ENCODE assay signal across 24 mouse cellular contexts in genomic region chr2:164010496-164010895, GRCm38 (mm10). TPM values are rescaled to one million over a fixed set of nuclear protein-coding genes. Genes with fewer than 3 reads are reported as not detected.
DNase-seq lines count a peak whose midpoint lies in the region; ATAC-seq and TF ChIP-seq lines count a peak whose summit lies in the region.
"Had no signal": no experiment of that assay in that cellular context is flagged by ENCODE, and none has a peak within 500 bp of the region (broad histone marks: within the 10 kb centered on the region; RNA-seq: fewer than 3 reads in every experiment).

No protein-coding gene starts in this region.

- peak; percentile 92 for DNase-seq in heart, adult 11 months
- no peak for DNase-seq in heart, embryonic 10.5 days (ENCODE audit: low spot score)
- DNase-seq in liver, adult 2 months (ENCODE audit: extremely low read depth, low read depth, low spot score), result peak; percentile 64
- no peak for DNase-seq in liver, postnatal 0 days
- DNase-seq: adrenal gland, adult 2 months; adrenal gland, postnatal 10 days; adrenal gland, postnatal 25 days; B cell, adult 2 months; cerebellum, adult 11-12 months; cerebellum, adult 2 months; cerebellum, adult 9-10 months; cerebellum, postnatal 10 days; cerebellum, postnatal 25 days; forebrain, postnatal 0 days had no signal

- peaks cover 45% of the 10 kb centered on the region for H3K36me3 ChIP-seq in heart, embryonic 10.5 days
- H3K36me3 ChIP-seq in liver, adult 2 months (ENCODE audit: control insufficient read depth, insufficient read depth, low read length), result peaks cover 34% of the 10 kb centered on the region
- peaks cover 41% of the 10 kb centered on the region for H3K36me3 ChIP-seq in liver, postnatal 0 days (replicated peaks; ENCODE audit: insufficient read depth, low read length)
- H3K36me3 ChIP-seq in macrophage (ENCODE audit: inconsistent target), result peaks cover 40% of the 10 kb centered on the region

- H3K9me3 ChIP-seq in heart, embryonic 10.5 days, result no peaks in the 10 kb centered on the region
- no peaks in the 10 kb centered on the region for H3K9me3 ChIP-seq in liver, postnatal 0 days (ENCODE audit: low read length)
- H3K9me3 ChIP-seq: embryonic facial prominence, embryonic 10.5 days; embryonic facial prominence, embryonic 12.5 days; forebrain, embryonic 13.5 days; forebrain, embryonic 15.5 days had no signal

- peaks cover 28% of the 10 kb centered on the region for H3K4me1 ChIP-seq in heart, embryonic 10.5 days
- peaks cover 13% of the 10 kb centered on the region for H3K4me1 ChIP-seq in liver, adult 2 months (ENCODE audit: control insufficient read depth, insufficient read depth, low read length)
- H3K4me1 ChIP-seq in liver, postnatal 0 days (ENCODE audit: insufficient read depth), result peaks cover 37% of the 10 kb centered on the region

- no peak overlapping the region for H3K4me3 ChIP-seq in heart, embryonic 10.5 days
- no peak overlapping the region for H3K4me3 ChIP-seq in liver, adult 2 months (ENCODE audit: insufficient read depth, low read depth, low read length)
- no peak overlapping the region for H3K4me3 ChIP-seq in liver, postnatal 0 days (ENCODE audit: low read depth, low read length)
- H3K4me3 ChIP-seq in macrophage (ENCODE audit: inconsistent target), result no peak overlapping the region
- H3K4me3 ChIP-seq: embryonic facial prominence, embryonic 10.5 days; embryonic facial prominence, embryonic 12.5 days; forebrain, embryonic 13.5 days; forebrain, embryonic 15.5 days had no signal

- no peak overlapping the region for H3K9ac ChIP-seq in liver, adult 2 months (ENCODE audit: low read depth, low read length)
- no peak overlapping the region for H3K9ac ChIP-seq in liver, postnatal 0 days (replicated peaks)
- H3K9ac ChIP-seq: embryonic facial prominence, embryonic 12.5 days; forebrain, embryonic 13.5 days; forebrain, embryonic 15.5 days; forebrain, postnatal 0 days had no signal

- TF ChIP-seq POLR2A in liver, adult 2 months (IDR thresholded peaks at IDR 0.05; ENCODE audit: extremely low read depth, insufficient read depth, low read length), result no peak

- TF ChIP-seq EP300 in liver, postnatal 0 days (IDR thresholded peaks at IDR 0.05; ENCODE audit: low read depth), result no peak

- TF ChIP-seq CTCF in liver, adult 2 months (IDR thresholded peaks at IDR 0.05; ENCODE audit: low read depth, low read length), result no peak
- no peak for TF ChIP-seq CTCF in liver, postnatal 0 days (IDR thresholded peaks at IDR 0.05; ENCODE audit: low read depth)

- H3K27me3 ChIP-seq in heart, embryonic 10.5 days (ENCODE audit: insufficient read depth, poor library complexity, severe bottlenecking), result no peaks in the 10 kb centered on the region
- H3K27me3 ChIP-seq in liver, adult 2 months (ENCODE audit: control insufficient read depth, insufficient read depth, low read length), result no peaks in the 10 kb centered on the region
- H3K27me3 ChIP-seq in liver, postnatal 0 days (ENCODE audit: insufficient read depth, low read length), result no peaks in the 10 kb centered on the region
- H3K27me3 ChIP-seq: CH12.LX; embryonic facial prominence, embryonic 12.5 days; forebrain, embryonic 13.5 days; forebrain, embryonic 15.5 days; Patski had no signal

- 90% methylated on average over 5 of the region's 5 CpGs for WGBS in heart, embryonic 10.5 days
- 56% methylated on average over 5 of the region's 5 CpGs for WGBS in liver, adult 2 months
- WGBS in liver, postnatal 0 days (ENCODE audit: insufficient replicate concordance), result 79% methylated on average over 5 of the region's 5 CpGs
- 84% methylated on average over 5 of the region's 5 CpGs for WGBS in macrophage (ENCODE audit: missing documents)

- ATAC-seq in liver, postnatal 0 days, result no peak
- no peak for ATAC-seq in megakaryocyte progenitor cell, adult 5-6 weeks (replicated peaks; ENCODE audit: poor library complexity)
- ATAC-seq: activated CD4-positive, CD25-positive, alpha-beta regulatory T cell, adult 4 months; CD4-positive, CD25-positive, alpha-beta regulatory T cell, adult 4 months; forebrain, embryonic 13.5 days; forebrain, embryonic 15.5 days; forebrain, postnatal 0 days; Patski had no signal

- H3K4me2 ChIP-seq in liver, postnatal 0 days (ENCODE audit: low read depth, low read length), result no peak overlapping the region
- H3K4me2 ChIP-seq: embryonic facial prominence, embryonic 12.5 days; forebrain, embryonic 13.5 days; forebrain, embryonic 15.5 days had no signal

- no peak overlapping the region for H3K27ac ChIP-seq in heart, embryonic 10.5 days
- H3K27ac ChIP-seq in liver, adult 2 months (replicated peaks; ENCODE audit: insufficient read depth, low read depth, low read length), result no peak overlapping the region
- no peak overlapping the region for H3K27ac ChIP-seq in liver, postnatal 0 days (ENCODE audit: low read depth)
- 0 out of 2 replicates have a peak overlapping the region, but pooled peaks have one; percentile 7 for H3K27ac ChIP-seq in macrophage
- H3K27ac ChIP-seq: embryonic facial prominence, embryonic 10.5 days; embryonic facial prominence, embryonic 12.5 days; forebrain, embryonic 13.5 days; forebrain, embryonic 15.5 days had no signal

- peaks cover 22% of the 10 kb centered on the region; the same call in 1 of the 2 replicates for H3K79me2 ChIP-seq in liver, adult 2 months (ENCODE audit: control insufficient read depth, insufficient read depth, low read length)
- H3K79me2 ChIP-seq in macrophage (ENCODE audit: inconsistent target), result peaks cover 86% of the 10 kb centered on the region

RNA-seq across cellular contexts. Expression of gene Pabpc1l, which starts 14.8 kb away (rescaled TPM):
- 0.63 and 1.1 TPM in 2 replicates for polyA plus RNA-seq in heart, embryonic 10.5 days (2016; fragmentation: Nextera tagmentation; extraction: Ambion mirVana)
- total RNA-seq in liver, adult 2 months (2014; rRNA removed), result under 0.01 TPM in 1 of 2 replicates, not detected in the other
- not detected in 2 replicates for polyA plus RNA-seq in liver, adult 2 months (2012; rRNA removed)
- 0.46 and 0.63 TPM in 2 replicates for polyA plus RNA-seq in liver, postnatal 0 days (2015; fragmentation: Nextera tagmentation; extraction: Ambion mirVana)
- total RNA-seq in macrophage (2018; cell fraction: chromatin; rRNA removed), result 1 to 10 TPM in 10 of 26 experiments, under 1 TPM in 6, not detected in 10; 0.37 to 2.8 (median 1.3) TPM
- total RNA-seq in macrophage (2018; cell fraction: cytosol; rRNA removed), result under 1 TPM in 3 of 26 experiments, not detected in 23; 0.05 to 0.55 (median 0.14) TPM
- total RNA-seq in macrophage (2018; cell fraction: nucleus; rRNA removed), result 1 to 10 TPM in 8 of 26 experiments, under 1 TPM in 2, not detected in 16; 0.70 to 3.0 (median 1.1) TPM
- polyA plus RNA-seq in macrophage (2018), result not detected in 3 replicates
- total RNA-seq in megakaryocyte progenitor cell, adult 5-6 weeks (2015), result 1.0 and 2.2 TPM in 2 replicates
- 0.61 and 0.83 TPM in 2 replicates for total RNA-seq in megakaryocyte progenitor cell, adult 5-6 weeks (2017)

RNA-seq across cellular contexts. Expression of gene Ywhab, which starts 15.7 kb away (rescaled TPM):
- 274 and 296 TPM in 2 replicates for polyA plus RNA-seq in heart, embryonic 10.5 days (2016; fragmentation: Nextera tagmentation; extraction: Ambion mirVana)
- 36.3 and 42.6 TPM in 2 replicates for total RNA-seq in liver, adult 2 months (2014; rRNA removed)
- polyA plus RNA-seq in liver, adult 2 months (2012; rRNA removed), result 16.9 and 17.2 TPM in 2 replicates
- polyA plus RNA-seq in liver, postnatal 0 days (2015; fragmentation: Nextera tagmentation; extraction: Ambion mirVana), result 81.1 and 85.8 TPM in 2 replicates
- 10 to 100 TPM; 19.1 to 44.6 (median 27.2) TPM for total RNA-seq in macrophage (2018; cell fraction: chromatin; rRNA removed)
- total RNA-seq in macrophage (2018; cell fraction: cytosol; rRNA removed), result 100 to 1,000 TPM; 154 to 192 (median 177) TPM
- 100 to 1,000 TPM in 1 of 26 experiments, 10 to 100 TPM in 25; 41.5 to 124 (median 70.1) TPM for total RNA-seq in macrophage (2018; cell fraction: nucleus; rRNA removed)
- polyA plus RNA-seq in macrophage (2018), result 157 to 226 TPM (median 174 TPM) in 3 replicates
- 140 and 141 TPM in 2 replicates for total RNA-seq in megakaryocyte progenitor cell, adult 5-6 weeks (2015)
- total RNA-seq in megakaryocyte progenitor cell, adult 5-6 weeks (2017), result 54.8 and 57.9 TPM in 2 replicates

RNA-seq across cellular contexts. Expression of gene Stk4, which starts 59.6 kb away (rescaled TPM):
- polyA plus RNA-seq in heart, embryonic 10.5 days (2016; fragmentation: Nextera tagmentation; extraction: Ambion mirVana), result 20.5 and 23.6 TPM in 2 replicates
- 10.1 and 13.9 TPM in 2 replicates for total RNA-seq in liver, adult 2 months (2014; rRNA removed)
- polyA plus RNA-seq in liver, adult 2 months (2012; rRNA removed), result 4.7 and 6.3 TPM in 2 replicates
- polyA plus RNA-seq in liver, postnatal 0 days (2015; fragmentation: Nextera tagmentation; extraction: Ambion mirVana), result 9.8 and 10.8 TPM in 2 replicates
- total RNA-seq in macrophage (2018; cell fraction: chromatin; rRNA removed), result 100 to 1,000 TPM; 118 to 384 (median 176) TPM
- 100 to 1,000 TPM in 9 of 26 experiments, 10 to 100 TPM in 17; 86.2 to 131 (median 98.3) TPM for total RNA-seq in macrophage (2018; cell fraction: cytosol; rRNA removed)
- 100 to 1,000 TPM in 18 of 26 experiments, 10 to 100 TPM in 8; 84.7 to 227 (median 106) TPM for total RNA-seq in macrophage (2018; cell fraction: nucleus; rRNA removed)
- polyA plus RNA-seq in macrophage (2018), result 55.4 to 80.1 TPM (median 68.0 TPM) in 3 replicates
- total RNA-seq in megakaryocyte progenitor cell, adult 5-6 weeks (2015), result 152 and 189 TPM in 2 replicates
- total RNA-seq in megakaryocyte progenitor cell, adult 5-6 weeks (2017), result 115 and 156 TPM in 2 replicates

Comparison
In these comparisons a context has a peak if more than half of its experiments do, and no peak if none do; other contexts are left out.
1. DNase-seq: peak in heart, adult 11 months (single experiment) and liver, adult 2 months (single experiment); none in heart, embryonic 10.5 days (single experiment) and liver, postnatal 0 days (single experiment).